Mouse (Mus musculus): ENCODE results near the gene Ndufaf8.
A peak's percentile ranks its signal among the peaks of the same experiment; 100 is the strongest.

DNA sequence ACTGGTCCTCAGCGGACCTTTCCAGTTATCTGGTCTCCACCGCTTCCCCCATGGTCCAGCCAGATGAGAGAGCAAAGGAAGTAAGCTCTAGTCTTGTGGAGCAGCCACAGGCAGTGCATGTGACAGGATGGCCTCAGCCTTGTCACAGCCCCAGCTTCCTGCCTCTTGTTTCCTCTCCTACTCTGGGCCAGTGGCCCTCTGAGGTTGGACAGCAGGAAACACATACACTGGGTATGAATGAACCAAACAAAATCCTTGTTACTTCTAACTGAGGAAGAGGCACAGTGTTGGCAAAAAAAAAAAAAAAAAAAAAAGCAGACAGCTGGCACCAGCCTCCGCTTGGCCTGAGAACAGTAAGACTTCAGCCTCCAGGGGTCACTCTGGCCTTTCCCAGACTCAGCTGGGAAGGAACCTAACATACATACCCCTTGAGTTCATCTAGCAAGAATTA is 43.9 kb downstream of the Ndufaf8 start:
- TF ChIP-seq CTCF (IDR thresholded peaks at IDR 0.05; ENCODE audit: borderline replicate concordance, insufficient read depth, low read depth, low read length) (peak; percentile 6; the same call in 1 of the 2 replicates), POLR2A (IDR thresholded peaks at IDR 0.05; ENCODE audit: borderline replicate concordance, insufficient read depth, low read length) (no peak)
